Mouse (Mus musculus): Measurements from ENCODE around the gene Cenpv. TPM values are rescaled to one million over a fixed set of nuclear protein-coding genes. Genes with fewer than 3 reads are reported as not detected.
"Not testable (repeated sequence)": the region's sequence is repeated elsewhere in the genome, so short reads cannot be mapped to it uniquely, and the experiment has no call there.

Cenpv gene
- polyA plus RNA-seq, 1 experiment from 2014 or later, result 67.0 TPM

DNA sequence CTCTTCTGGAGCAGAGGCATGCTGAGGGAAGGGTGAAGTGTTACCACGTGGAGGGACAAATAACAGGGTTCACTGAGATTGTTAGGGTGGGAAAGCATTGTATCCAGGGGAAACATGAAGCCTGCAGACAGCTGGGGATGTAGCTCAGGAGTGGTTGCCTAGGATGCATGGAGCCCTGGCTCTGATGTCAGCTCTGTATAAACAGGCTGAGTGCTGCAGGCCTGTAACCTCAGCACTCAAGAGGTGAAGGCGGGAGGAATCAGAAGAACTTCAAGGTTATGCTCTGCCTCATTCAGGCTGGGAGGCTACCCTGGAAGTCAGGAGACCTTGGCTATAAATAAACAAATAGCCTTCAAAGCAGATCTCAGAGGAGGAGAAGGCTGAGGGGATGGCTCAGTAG is 20.1 kb downstream of the Cenpv start:
- Histone ChIP-seq H3K4me2 (no peak overlapping the region), H3K4me3 (no peak overlapping the region), H3K27me3 (replicated peaks) (no peaks in the 10 kb centered on the region), H3K9me3 (no peaks in the 10 kb centered on the region), H3K9ac (no peak overlapping the region), H3K4me1 (no peaks in the 10 kb centered on the region), H3K27ac (no peak overlapping the region), H3K36me3 (replicated peaks) (0 out of 2 replicates have a peak, but pooled peaks cover 2% of the 10 kb centered on the region)
- 23% methylated on average over 2 of the region's 2 CpGs for WGBS
- no peak for ATAC-seq (replicated peaks)

DNA sequence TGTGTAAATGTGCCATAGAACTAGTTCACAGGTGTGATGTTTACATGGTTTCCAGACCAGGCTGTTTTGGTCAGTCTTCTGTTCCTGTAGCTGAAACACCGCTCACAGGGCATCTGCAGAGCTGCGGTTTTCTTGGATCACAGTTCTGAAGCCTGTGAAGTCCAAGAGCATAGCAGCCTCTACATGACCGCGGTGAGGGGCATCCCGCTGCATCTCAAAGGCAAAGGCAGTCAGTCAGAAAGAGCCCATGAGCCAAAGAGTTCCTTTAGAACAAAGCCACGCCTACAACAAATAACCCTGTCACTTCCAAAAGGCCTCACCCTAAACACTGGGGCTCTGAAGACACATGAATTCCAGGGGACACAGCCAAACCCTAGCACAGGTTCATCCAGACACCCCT is 25.8 kb downstream of the Cenpv start:
- no peak overlapping the region for H3K4me3 ChIP-seq
- ATAC-seq (replicated peaks), result no peak

DNA sequence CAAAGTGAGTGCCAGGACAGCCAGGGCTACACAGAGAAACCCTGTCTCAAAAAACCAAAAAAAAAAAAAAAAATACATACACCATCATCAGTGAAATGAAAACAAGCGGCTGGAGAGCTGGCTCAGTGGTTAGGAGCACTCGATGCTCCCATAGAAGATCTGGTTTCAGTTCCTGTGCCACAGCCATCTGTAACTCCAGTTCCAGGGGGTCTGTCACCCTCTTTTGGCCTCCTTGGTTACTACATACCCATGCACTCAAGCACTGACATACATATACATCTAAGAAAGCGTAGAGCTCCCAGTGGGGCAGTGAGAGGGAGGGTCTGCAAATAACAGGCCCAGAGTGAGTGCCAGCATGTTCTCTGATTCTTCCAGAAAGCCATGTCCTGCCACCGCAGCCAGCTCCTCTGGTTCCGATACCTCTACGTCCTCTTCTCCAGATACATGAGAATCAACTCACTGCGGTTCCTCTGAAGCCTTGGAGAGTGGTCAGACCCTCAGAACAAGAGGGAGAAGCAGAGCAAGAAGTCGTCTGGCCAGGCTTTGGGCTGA is 26.5 kb downstream of the Cenpv start:
- Histone ChIP-seq H3K4me3 (no peak overlapping the region), H3K27ac (no peak overlapping the region), H3K9me3 (no peaks in the 10 kb centered on the region), H3K4me2 (no peak overlapping the region), H3K4me1 (no peaks in the 10 kb centered on the region), H3K36me3 (replicated peaks) (no peaks in the 10 kb centered on the region), H3K9ac (no peak overlapping the region), H3K27me3 (replicated peaks) (no peaks in the 10 kb centered on the region)
- WGBS, result 91% methylated on average over 8 of the region's 8 CpGs
- ATAC-seq (replicated peaks), result no peak

More for the DNA sequence above, 25.8 kb downstream of the Cenpv start:
- Histone ChIP-seq H3K36me3 (replicated peaks) (no peaks in the 10 kb centered on the region), H3K4me1 (no peaks in the 10 kb centered on the region), H3K27ac (no peak overlapping the region), H3K4me2 (no peak overlapping the region), H3K9ac (no peak overlapping the region), H3K27me3 (replicated peaks) (no peaks in the 10 kb centered on the region), H3K9me3 (no peaks in the 10 kb centered on the region)
- WGBS, result 79% methylated on average over 6 of the region's 6 CpGs

DNA sequence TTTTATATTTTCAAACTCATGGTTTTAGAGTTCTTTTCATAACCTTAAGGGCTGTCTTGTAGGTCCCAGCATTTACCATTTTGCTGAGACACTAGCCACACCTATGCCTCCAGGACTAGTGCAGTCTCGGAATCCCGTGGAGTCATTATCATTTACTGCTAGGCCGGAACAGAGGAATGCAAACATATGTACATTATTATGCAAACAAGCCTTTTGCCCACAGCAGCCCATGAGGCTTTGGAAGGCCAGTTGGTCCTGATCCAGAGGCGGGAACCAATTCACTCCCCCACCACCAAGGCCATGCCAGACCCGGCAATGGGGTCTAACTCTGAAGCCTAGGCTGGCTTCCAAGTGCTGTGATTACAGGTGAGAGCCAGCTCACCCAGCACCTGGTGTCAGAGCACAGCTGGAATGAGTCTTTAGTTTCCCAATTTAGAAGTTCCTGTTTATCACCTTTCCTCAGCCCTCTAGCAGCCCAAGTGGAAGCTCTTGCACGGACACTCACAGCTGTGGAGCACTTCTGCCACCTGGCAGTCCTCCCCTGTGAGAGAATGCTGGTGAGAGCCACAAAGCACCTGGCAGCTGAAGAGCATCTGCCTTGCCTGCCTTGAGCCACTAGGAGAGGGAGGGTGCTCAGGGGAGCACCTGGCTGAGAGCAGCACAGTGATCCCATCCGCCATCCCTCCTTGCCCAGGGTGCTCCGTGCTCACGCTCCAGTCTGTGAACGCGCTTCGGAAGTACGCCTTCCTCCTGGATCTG is 27.4 kb downstream of the Cenpv start:
- H3K4me1 ChIP-seq, result no peaks in the 10 kb centered on the region
- WGBS, result 71% methylated on average over 13 of the region's 13 CpGs

DNA sequence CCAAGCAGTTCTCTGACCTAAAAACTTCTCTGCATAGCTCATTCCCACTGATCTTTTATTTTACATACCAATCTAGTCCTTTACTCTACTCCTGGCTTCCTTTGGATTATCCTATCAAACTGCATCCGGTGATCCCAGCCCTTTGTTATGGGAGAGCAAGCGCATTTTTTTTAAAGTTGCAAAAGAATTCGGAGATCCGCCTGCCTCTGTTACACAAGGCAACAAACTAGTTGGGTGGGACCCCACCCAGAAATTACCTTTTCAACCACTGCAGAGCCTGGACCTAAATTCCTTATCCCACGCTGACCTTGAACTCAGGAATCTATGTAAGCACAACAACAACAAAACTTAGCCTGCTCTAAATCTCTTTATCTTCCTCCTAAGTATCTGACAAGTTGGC is 28.1 kb downstream of the Cenpv start:
- H3K4me2 ChIP-seq, result no peak overlapping the region
- no peaks in the 10 kb centered on the region for H3K4me1 ChIP-seq
- ATAC-seq (replicated peaks), result no peak
- H3K36me3 ChIP-seq (replicated peaks), result no peaks in the 10 kb centered on the region
- no peak overlapping the region for H3K4me3 ChIP-seq
- H3K27ac ChIP-seq, result no peak overlapping the region
- H3K9me3 ChIP-seq, result no peaks in the 10 kb centered on the region
- no peaks in the 10 kb centered on the region for H3K27me3 ChIP-seq (replicated peaks)
- WGBS, result 87% methylated on average over 5 of the region's 5 CpGs
- no peak overlapping the region for H3K9ac ChIP-seq

More for the DNA sequence above, 27.4 kb downstream of the Cenpv start:
- H3K27me3 ChIP-seq (replicated peaks), result no peaks in the 10 kb centered on the region
- H3K9ac ChIP-seq, result no peak overlapping the region
- ATAC-seq (replicated peaks), result no peak
- no peak overlapping the region for H3K4me2 ChIP-seq
- H3K4me3 ChIP-seq, result no peak overlapping the region
- H3K27ac ChIP-seq, result no peak overlapping the region
- no peaks in the 10 kb centered on the region for H3K36me3 ChIP-seq (replicated peaks)
- no peaks in the 10 kb centered on the region for H3K9me3 ChIP-seq

DNA sequence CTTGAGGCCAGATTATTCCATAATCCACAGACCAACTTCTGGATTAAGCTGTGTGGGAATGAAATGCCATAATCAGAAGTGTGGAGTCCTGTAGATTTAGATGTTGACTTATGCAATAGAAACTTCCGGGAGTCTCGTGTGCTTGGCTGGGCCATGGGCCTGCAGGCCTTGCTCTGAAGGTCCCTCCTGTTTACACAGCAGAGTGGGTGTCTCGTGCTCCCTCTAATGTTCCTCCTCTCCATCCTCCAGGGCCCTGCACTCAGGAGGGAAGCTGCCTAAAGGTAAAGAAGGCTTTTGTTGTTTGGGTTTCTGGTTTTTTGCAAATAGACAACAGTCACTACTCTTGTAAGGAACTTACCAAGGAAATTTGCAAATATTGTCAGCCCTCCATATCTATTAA is 29.5 kb downstream of the Cenpv start:
- H3K9ac ChIP-seq, result no peak overlapping the region
- no peak for ATAC-seq (replicated peaks)
- no peak overlapping the region for H3K4me3 ChIP-seq
- no peak overlapping the region for H3K27ac ChIP-seq
- H3K9me3 ChIP-seq, result no peaks in the 10 kb centered on the region
- H3K36me3 ChIP-seq (replicated peaks), result no peaks in the 10 kb centered on the region
- no peak overlapping the region for H3K4me2 ChIP-seq
- H3K27me3 ChIP-seq (replicated peaks), result no peaks in the 10 kb centered on the region
- WGBS, result 81% methylated on average over 3 of the region's 3 CpGs
- H3K4me1 ChIP-seq, result no peaks in the 10 kb centered on the region

DNA sequence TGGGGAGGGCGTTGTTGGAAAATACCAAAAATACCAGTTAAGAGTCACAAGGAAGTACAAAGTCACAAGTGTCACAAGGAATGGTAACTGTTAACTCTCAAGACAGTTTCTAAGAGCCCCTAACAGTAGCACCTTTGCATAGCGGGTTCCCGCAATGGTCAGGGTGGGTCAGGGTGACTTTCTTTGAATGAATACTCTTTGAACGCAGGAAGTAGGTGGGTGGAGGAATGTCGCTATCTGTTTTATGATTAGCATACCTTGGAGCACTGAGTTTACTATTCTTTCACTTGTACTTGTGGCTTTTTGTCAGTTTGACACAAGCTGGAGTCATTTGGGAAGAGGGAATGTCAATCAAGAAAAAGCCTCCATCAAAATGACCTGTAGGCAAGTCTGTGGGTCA is 30.2 kb downstream of the Cenpv start:
- H3K36me3 ChIP-seq (replicated peaks); H3K9me3 ChIP-seq; H3K4me2 ChIP-seq; H3K4me1 ChIP-seq; H3K9ac ChIP-seq; H3K4me3 ChIP-seq; H3K27me3 ChIP-seq (replicated peaks); ATAC-seq (replicated peaks); H3K27ac ChIP-seq: not testable (repeated sequence)
- WGBS, result 97% methylated on average over 5 of the region's 5 CpGs

DNA sequence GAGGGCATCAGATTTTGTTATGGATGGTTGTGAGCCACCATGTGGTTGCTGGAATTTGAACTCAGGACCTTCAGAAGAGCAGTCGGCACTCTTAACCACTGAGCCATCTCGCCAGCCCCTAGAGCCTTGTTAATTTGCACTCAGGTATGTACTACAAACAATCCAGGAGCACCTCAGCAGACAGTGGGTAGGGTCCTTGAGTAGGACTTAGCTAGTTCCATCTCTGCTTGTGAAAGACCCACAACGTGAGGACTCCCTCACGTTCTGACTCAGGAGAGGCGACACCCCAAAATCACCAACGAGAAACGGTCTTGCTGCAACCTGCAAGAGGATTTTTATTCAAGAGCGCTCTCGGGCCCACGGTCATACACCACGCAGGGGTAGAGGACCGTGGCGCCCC is 30.7 kb downstream of the Cenpv start:
- ATAC-seq (replicated peaks); H3K4me2 ChIP-seq: not testable (repeated sequence)

DNA sequence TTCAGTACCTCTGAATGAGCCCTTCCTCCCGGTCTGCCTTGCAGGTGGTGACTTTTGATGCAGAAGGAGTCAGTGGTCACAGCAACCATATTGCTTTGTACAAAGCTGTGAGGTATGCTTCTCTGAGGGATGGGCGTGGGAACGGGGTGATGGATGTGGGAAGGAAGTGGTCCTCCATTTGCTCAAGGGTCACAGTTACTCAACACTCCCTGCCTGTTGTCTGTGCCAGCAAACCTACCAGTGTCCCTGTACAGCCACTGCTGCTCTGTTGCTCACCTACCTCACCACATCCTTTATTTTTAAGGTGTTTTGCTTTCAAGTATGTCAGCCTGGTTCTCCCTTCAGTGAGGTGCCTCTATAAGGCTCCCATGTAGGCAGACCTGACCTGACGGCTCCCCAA is 31.4 kb downstream of the Cenpv start:
- no peak overlapping the region for H3K27ac ChIP-seq
- H3K9ac ChIP-seq, result no peak overlapping the region
- H3K4me2 ChIP-seq, result no peak overlapping the region
- H3K4me1 ChIP-seq, result no peaks in the 10 kb centered on the region
- no peaks in the 10 kb centered on the region for H3K27me3 ChIP-seq (replicated peaks)
- no peaks in the 10 kb centered on the region for H3K9me3 ChIP-seq
- no peak for ATAC-seq (replicated peaks)
- 96% methylated on average over 4 of the region's 4 CpGs for WGBS
- no peaks in the 10 kb centered on the region for H3K36me3 ChIP-seq (replicated peaks)
- no peak overlapping the region for H3K4me3 ChIP-seq

More for the DNA sequence above, 30.7 kb downstream of the Cenpv start:
- 95% methylated on average over 13 of the region's 13 CpGs for WGBS
- not testable (repeated sequence) for H3K36me3 ChIP-seq (replicated peaks); H3K4me1 ChIP-seq; H3K9ac ChIP-seq; H3K27me3 ChIP-seq (replicated peaks); H3K4me3 ChIP-seq; H3K27ac ChIP-seq; H3K9me3 ChIP-seq

DNA sequence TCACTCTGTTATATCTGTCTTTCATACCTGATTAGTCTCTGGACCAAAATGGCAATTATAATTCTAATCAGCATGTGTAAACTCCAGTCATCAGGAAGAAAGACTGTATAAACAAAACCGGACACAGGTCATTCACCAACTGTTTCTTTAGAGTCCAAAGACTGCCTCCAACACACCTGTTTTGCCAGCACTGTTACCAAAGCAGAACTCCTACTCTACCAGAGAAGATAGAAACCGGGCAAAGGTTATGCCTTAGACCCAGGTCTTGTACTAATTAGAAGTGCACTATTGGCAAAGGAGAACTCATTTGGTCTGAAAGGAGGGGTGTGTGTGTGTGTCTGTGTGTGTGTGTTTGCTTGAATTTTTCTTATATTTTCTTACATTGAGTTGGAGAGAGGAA is 38.5 kb downstream of the Cenpv start:
- no peak overlapping the region for H3K27ac ChIP-seq
- H3K4me1 ChIP-seq, result no peaks in the 10 kb centered on the region
- 89% methylated on average over 2 of the region's 2 CpGs for WGBS
- no peaks in the 10 kb centered on the region for H3K9me3 ChIP-seq
- H3K9ac ChIP-seq, result no peak overlapping the region
- H3K4me3 ChIP-seq, result no peak overlapping the region
- ATAC-seq (replicated peaks), result no peak
- no peaks in the 10 kb centered on the region for H3K36me3 ChIP-seq (replicated peaks)
- H3K27me3 ChIP-seq (replicated peaks), result no peaks in the 10 kb centered on the region
- no peak overlapping the region for H3K4me2 ChIP-seq

DNA sequence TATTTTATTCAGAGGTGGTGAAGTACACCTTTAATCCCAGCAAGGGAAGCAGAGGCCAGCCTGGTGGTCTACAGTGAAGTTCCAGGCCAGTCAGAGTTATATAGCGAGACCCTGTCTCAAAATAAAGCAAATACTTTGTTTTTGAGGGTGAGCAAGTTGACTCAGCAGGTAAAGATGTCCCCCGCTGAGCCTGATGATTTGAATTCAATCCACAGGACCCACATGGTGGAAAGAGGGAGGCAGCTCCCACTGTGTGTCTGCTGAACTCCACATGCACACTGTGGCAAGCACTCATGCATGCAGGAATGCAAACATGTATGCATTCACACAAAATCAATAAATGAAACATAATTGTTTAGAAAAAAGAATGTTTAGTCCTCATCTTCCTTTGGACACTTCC is 40.3 kb downstream of the Cenpv start:
- Histone ChIP-seq H3K27me3 (replicated peaks) (no peaks in the 10 kb centered on the region), H3K4me2 (no peak overlapping the region), H3K4me1 (no peaks in the 10 kb centered on the region), H3K27ac (no peak overlapping the region), H3K4me3 (no peak overlapping the region), H3K9ac (no peak overlapping the region), H3K9me3 (no peaks in the 10 kb centered on the region), H3K36me3 (replicated peaks) (no peaks in the 10 kb centered on the region)
- WGBS, result 78% methylated on average over 2 of the region's 2 CpGs
- ATAC-seq (replicated peaks), result no peak

DNA sequence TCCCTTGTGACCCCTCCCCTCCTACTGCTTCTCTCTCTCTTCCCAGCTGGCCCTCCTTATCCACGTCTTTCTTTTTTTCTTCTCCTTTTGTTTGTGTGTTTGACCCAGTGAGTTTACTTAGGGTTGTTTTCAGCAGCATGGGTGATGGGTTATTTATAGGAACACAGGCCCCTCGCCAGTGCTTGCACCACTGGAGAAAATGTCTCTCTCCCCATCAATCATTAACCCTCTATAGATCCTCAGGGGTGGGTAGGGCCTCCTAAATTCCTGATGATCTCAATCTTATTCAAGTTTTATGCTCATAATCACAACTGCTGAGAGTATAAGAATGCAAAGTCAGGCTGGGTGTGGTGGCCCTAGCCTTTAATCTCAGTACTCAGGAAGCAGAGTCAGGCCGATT is 41.9 kb downstream of the Cenpv start:
- Histone ChIP-seq H3K9me3 (no peaks in the 10 kb centered on the region), H3K9ac (no peak overlapping the region), H3K4me2 (no peak overlapping the region), H3K36me3 (replicated peaks) (no peaks in the 10 kb centered on the region), H3K4me3 (no peak overlapping the region), H3K4me1 (no peaks in the 10 kb centered on the region), H3K27ac (no peak overlapping the region), H3K27me3 (replicated peaks) (no peaks in the 10 kb centered on the region)
- no peak for ATAC-seq (replicated peaks)
- 65% methylated on average over 3 of the region's 3 CpGs for WGBS

DNA sequence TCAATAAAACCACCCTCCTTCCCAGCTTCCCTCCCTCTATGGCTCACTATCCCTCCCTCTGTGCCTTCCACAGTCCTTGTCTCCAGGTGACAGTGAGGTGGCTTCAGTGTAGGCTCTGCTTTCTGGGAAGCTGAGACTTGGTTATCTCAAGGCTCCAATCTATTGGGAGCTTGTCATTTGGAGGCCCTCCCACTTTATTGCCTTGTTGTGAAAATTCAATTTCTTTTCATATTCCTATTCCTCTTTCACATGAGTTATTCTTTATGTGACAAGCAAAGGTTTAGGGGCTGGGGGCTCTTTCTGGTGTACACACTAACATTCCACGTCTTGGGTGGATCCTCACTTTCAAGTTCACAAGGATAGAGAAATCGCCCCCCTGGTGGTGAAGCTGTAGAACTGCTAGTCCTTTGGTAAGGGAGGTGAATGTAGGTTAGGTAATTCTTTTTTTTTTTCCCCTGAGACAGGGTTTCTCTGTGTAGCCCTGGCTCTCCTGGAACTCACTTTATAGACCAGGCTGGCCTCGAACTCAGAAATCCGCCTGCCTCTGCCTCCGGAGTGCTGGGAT is 42.8 kb downstream of the Cenpv start:
- Histone ChIP-seq H3K9ac (no peak overlapping the region), H3K4me3 (no peak overlapping the region), H3K4me2 (no peak overlapping the region), H3K4me1 (no peaks in the 10 kb centered on the region), H3K36me3 (replicated peaks) (no peaks in the 10 kb centered on the region), H3K27ac (no peak overlapping the region), H3K27me3 (replicated peaks) (no peaks in the 10 kb centered on the region), H3K9me3 (no peaks in the 10 kb centered on the region)
- no peak for ATAC-seq (replicated peaks)
- 60% methylated on average over 5 of the region's 5 CpGs for WGBS
